Mouse (Mus musculus) mouse embryonic stem cell (cell line): Measurements from ENCODE around the gene Tmem191c.
"Not testable (repeated sequence)": the region's sequence is repeated elsewhere in the genome, so short reads cannot be mapped to it uniquely, and the experiment has no call there.

Source experiments
- in situ Hi-C, 2 experiments: fragments of 300-500 bp; cut with MboI; formaldehyde crosslinking; loops; 1 replicate in 1 of 2; 3 replicates in 1 of 2; pipeline ENCODE4 v1.14.3; 2019 to 2020; ENCODE audit warnings: low sequenced_read_pairs in 2 of 2, low pct_unique_long_range_greater_than_20kb in 1 of 2, mixed read lengths in 1 of 2; ENCODE audit not compliant: unreplicated experiment in 1 of 2

Tmem191c gene

GRCm38 (mm10) chr16:17275721-17276120, at the start of gene Tmem191c:
TSS of gene Tmem191c (plus strand) at chr16:17276077.
- in situ Hi-C loops, result no loop called here

- in situ Hi-C loops, result no loop called here
Observed at GRCm38 (mm10) chr16:17226496-17226895, 49.4 kb upstream of the Tmem191c start.

DNA sequence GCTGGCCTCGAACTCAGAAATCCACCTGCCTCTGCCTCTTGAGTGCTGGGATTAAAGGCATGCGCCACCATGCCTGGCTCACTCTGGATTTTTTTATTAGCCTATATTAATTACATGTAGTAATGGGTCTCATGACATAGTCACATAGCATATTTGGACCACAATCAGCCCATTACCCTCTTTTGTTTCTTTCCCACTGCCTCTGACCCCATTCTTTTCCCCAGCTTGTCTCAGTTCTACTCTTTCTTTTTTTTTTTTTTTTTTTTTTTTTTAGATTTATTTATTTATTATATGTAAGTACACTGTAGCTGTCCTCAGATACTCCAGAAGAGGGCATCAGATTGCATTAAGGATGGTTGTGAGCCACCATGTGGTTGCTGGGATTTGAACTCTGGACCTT, 44.4 kb upstream of the Tmem191c start:
- in situ Hi-C loops, result not testable (repeated sequence)

GRCm38 (mm10) chr16:17232794-17233701, 42.8 kb upstream of the Tmem191c start, which contains the start of gene Hic2:
TSS of gene Hic2 (plus strand) at chr16:17233572.
- in situ Hi-C loops, result no loop called here

DNA sequence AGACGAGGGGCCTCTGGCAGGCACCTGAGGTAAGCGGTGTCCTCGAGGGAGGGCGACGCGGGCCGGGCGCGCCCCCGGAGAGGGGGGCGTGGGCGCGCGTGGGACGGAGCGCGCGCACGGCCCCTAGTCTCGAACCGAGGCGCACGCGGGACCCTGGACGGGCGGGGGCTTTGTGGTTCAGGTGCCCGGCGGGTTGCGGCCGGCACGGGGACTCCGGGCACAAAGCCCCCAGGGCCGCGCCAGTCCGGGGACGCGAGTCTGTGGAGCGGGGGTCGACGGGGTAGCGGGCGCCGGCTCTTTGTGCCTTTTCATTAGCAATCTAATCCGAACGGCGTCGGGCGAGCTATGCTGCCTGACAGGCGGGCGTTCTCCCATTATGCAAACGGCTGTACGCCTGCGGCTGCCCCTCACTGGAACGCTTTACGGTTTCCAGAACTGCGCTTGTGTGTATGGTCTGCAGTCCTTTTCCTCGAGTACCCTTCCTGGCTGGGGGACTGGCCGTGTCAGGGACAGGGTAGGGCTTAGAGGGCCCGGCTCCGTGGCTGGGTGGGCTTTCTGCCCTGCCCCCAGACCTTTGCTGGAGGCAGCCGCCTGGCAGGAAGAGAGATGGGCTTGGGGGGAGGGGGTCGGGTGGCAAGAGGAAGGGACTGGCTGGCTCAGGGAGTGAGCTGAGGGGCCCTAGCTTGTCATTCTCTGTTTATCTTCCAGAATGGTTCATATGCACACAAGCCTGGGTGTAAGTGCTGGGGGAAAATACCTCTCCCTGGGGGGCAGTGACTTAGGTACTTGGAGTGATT, 42.0 kb upstream of the Tmem191c start:
- in situ Hi-C loops, result no loop called here

GRCm38 (mm10) chr16:17234499-17234895, 41.4 kb upstream of the Tmem191c start:
- in situ Hi-C loops, result no loop called here

DNA sequence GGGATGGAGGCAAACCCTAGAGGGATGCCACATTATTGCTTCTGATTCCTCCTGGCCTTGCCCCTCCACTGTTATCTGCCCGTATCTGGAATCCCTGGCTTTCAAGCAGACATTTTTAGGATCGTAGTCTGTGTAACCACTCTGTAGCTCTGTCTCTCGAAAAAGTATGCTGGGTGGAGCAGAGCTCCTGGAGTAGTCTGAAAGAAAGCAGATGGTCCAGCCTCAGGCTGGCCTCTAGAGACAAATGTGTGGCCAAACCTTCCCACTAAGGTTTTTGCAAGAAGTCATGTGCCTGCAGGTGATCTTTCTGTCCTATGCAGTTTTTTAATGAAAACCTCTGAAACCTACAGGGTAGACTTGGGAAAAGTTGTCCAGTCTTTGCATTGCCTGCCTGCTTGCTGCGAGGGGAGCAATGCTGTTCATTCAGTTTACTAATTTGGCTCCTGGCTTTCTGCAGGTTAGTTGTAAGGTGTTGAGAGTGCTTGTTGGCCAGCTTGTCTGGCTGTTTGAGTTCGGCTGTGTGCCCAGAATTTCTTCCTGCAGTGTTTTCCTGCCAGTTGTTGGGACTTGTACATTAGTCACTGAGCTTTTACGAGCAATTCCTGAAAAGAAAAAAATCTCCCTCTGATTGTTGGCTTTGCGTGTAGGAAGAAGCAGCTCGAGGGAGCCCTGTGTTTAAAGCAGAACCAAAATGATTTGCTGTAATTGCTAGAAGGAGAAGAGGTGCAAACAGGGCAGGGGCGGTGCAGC, 40.8 kb upstream of the Tmem191c start:
- in situ Hi-C loops, result no loop called here

GRCm38 (mm10) chr16:17237634-17238033, 38.2 kb upstream of the Tmem191c start:
- in situ Hi-C loops, result no loop called here

DNA sequence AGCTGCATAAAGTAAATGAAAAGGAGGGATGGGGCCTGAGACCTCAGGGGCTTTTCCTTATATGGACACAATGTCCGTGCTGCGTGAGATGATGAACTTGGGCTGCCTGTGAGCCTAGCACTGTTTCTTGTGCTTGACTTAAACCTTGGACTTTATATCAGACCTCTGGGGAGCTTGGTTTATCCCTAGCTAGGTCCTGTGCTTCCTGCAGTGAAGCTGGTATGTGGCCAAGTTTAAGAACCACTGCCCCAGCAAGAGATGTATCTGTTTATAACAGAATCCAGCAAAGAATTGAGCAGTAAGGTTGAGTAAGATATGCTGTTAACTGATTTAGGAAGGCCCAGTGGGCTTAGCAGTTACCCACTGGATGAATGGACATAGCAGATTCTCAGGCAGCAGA, 36.5 kb upstream of the Tmem191c start:
- in situ Hi-C loops, result no loop called here

DNA sequence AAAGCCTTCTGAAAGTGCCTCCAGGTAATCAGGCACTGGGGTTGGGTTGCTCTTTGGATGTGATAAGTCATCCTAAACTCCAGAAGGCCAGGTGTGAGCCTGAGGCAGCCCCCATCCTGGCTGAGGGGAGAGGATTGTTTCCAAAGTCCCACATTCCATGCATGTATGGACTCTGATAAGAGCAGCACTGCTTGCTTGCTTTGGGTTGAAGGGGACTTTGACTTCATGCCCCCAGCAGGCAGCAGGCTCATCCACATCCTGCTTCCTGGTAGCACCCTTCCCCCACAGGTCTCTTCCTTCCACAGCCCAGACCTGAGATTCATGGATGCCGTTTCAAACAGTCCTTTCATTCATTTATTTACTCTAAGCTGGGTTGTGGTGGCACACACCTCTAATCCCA, 32.1 kb upstream of the Tmem191c start:
- in situ Hi-C loops, result no loop called here

- in situ Hi-C loops, result no loop called here
Observed at GRCm38 (mm10) chr16:17244996-17245395, 30.9 kb upstream of the Tmem191c start.

GRCm38 (mm10) chr16:17247727-17248126, 28.1 kb upstream of the Tmem191c start:
- in situ Hi-C loops, result no loop called here

GRCm38 (mm10) chr16:17249135-17249534, 26.7 kb upstream of the Tmem191c start:
- in situ Hi-C loops, result no loop called here

DNA sequence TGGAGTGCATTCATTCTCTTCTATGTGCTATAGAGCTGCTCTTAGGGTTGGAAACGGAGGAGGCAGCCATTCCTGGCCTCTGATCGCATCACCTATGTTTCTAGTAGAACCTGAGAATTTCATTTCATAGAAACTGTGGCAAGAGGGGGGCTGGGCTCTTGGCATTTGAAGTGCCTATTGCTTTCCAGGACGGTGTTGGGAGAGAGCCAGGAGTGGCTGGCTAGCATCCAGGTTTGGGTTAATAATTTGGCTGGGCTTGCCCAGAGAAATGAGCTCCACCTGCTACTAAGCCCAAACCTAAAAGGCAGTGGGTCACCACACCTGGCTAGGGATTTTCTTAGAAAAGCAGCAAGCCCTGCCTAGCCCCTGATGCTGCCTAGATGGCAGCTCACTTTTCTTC, 24.3 kb upstream of the Tmem191c start:
- in situ Hi-C loops, result loop anchor here in 1 of 2 experiments (5.0 kb wide), 1 partner anchor 34 kb away; no protein-coding TSS in a partner anchor

GRCm38 (mm10) chr16:17252086-17252726, 23.7 kb upstream of the Tmem191c start:
- in situ Hi-C loops, result loop anchor here in 1 of 2 experiments (5.0 kb wide), 1 partner anchor 35 kb away; no protein-coding TSS in a partner anchor

DNA sequence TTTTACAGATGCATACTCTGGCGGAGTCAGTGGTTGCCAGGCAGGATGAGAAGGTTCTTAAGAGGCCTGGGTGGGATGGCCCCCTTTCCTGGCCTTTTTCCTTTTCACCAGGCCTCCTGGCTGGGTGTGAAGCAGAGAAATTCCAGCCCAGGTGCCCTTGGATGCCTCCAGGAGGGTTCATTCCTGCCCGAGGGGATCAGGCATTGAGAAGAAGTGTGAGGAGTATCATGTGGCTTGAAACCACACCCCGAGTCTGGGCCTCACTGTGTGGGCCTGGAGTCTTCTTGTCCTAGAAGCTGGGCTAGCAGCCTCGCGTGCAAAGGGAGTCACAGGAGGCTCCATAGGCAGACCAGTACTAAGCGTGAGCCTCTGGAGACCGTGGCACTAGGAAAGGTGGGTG, 23.0 kb upstream of the Tmem191c start:
- in situ Hi-C loops, result loop anchor here in 1 of 2 experiments (5.0 kb wide), 1 partner anchor 36 kb away; no protein-coding TSS in a partner anchor

DNA sequence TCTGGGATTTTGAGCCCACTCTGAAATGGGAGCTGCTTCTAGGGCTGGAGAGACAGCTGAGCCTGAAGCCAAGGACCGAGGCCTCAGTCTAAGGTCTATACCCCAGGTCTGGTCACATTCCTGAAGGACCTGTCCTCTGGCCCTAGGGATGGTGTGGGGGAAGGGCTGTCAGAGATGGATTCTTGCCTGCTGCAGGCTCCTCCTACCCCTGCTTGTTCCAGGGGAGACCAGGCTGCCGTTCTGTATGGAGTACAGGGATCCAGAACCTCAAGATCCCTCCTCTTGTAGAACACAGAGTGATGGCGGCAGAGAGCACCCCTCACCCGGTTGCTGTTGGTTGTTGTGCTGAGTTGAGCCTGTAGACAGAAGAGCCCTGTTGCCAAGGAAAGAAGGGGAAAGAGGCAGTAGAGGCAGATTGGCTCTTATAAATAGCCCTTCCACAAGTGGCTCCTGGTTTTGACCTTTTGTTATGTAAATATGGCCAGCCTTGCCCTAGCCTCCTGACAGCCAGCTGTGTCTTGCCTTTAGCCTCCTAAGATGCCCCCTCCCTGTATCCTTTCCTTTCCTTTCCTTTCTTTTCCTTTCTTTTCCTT, 21.8 kb upstream of the Tmem191c start:
- in situ Hi-C loops, result loop anchor here in 1 of 2 experiments (5.0 kb wide), 1 partner anchor 37 kb away; no protein-coding TSS in a partner anchor

DNA sequence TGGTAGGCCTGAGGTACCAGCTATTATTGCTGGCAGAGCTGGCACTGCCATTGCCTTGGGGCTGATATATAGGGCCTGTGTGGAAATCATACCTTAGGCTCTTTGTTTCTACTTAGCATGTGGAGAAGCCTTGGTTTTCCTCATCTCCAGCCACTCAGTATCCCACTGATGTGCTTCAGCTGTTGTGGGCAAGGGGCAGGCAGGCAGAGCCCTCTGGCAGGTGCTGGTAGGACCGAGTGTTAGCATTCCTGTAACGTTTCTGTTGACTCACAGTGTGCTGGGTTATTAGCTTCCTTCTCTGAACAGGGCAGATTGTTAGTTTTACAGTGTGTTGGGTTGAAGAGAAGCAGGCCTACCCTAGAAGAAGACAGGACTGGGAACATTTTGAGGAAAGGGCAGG, 20.6 kb upstream of the Tmem191c start:
- in situ Hi-C loops, result no loop called here
